Mouse (Mus musculus) liver, postnatal 0 days (tissue): Measurements from ENCODE around the gene Elmo1. TPM values are rescaled to one million over a fixed set of nuclear protein-coding genes. Genes with fewer than 3 reads are reported as not detected.

Source experiments
- ATAC-seq: fragments of 200-750 bp; cut with Nextera tagmentation; 2 replicates; pipeline ENCODE4 v1.8.0; 2017; ENCODE audit warnings: mild to moderate bottlenecking, moderate library complexity
- DNase-seq: peaks from one replicate; pipeline ENCODE4 v3.0.0-alpha.2; 2016
- H3K27ac ChIP-seq: fragments of 300-500 bp; sonication (generic); 2 replicates; pipeline ENCODE4 v1.5.1; 2014; ENCODE audit warnings: antibody characterized with exemption, moderate library complexity, mild to moderate bottlenecking, low read depth
- H3K27me3 ChIP-seq: fragments of 300-500 bp; sonication (generic); 2 replicates; pipeline ENCODE4 v1.6.1; 2014; ENCODE audit warnings: low read length, control low read depth, mixed read lengths; ENCODE audit not compliant: insufficient read depth
- H3K36me3 ChIP-seq: fragments of 300-500 bp; sonication (generic); replicated peaks from 2 replicates; pipeline ENCODE4 v1.6.1; 2014; ENCODE audit warnings: mild to moderate bottlenecking, control low read depth, low read length, moderate library complexity, mixed read lengths; ENCODE audit not compliant: insufficient read depth
- H3K4me1 ChIP-seq: fragments of 300-500 bp; sonication (generic); 2 replicates; pipeline ENCODE4 v1.6.1; 2014; ENCODE audit warnings: antibody characterized with exemption, mild to moderate bottlenecking, control low read depth; ENCODE audit not compliant: insufficient read depth
- H3K4me2 ChIP-seq: fragments of 300-500 bp; sonication (generic); 2 replicates; pipeline ENCODE4 v1.6.1; 2014; ENCODE audit warnings: low read depth, mild to moderate bottlenecking, low read length, moderate library complexity, mixed read lengths
- H3K4me3 ChIP-seq: fragments of 300-500 bp; sonication (generic); 2 replicates; pipeline ENCODE4 v1.5.1; 2014; ENCODE audit warnings: low read depth, low read length
- H3K9ac ChIP-seq: fragments of 300-500 bp; sonication (generic); replicated peaks from 2 replicates; pipeline ENCODE4 v1.6.1; 2014; ENCODE audit warnings: mild to moderate bottlenecking, moderate library complexity
- H3K9me3 ChIP-seq: fragments of 300-500 bp; sonication (generic); 2 replicates; pipeline ENCODE4 v1.6.1; 2016; ENCODE audit warnings: mild to moderate bottlenecking, control low read depth, low read length, mixed read lengths
- CTCF ChIP-seq: sonication (generic); IDR thresholded peaks from 2 replicates; pipeline ENCODE4 v1.5.1; 2016; ENCODE audit warnings: antibody characterized with exemption, low read depth
- EP300 ChIP-seq: IDR thresholded peaks from 2 replicates; pipeline ENCODE4 v1.6.1; 2016; ENCODE audit warnings: antibody characterized with exemption, low read depth, mild to moderate bottlenecking
- WGBS: fragments of 180-500 bp; shearing (Covaris S2); extraction: QIAGEN DNeasy Blood & Tissue Kit; methylation state at CpG from one replicate; pipeline ENCODE4 v1.1.7; 2014; ENCODE audit not compliant: insufficient replicate concordance; 5-methylcytosine and 5-hydroxymethylcytosine counted together
- polyA plus RNA-seq: library from polyadenylated mRNA; unstranded; fragments of >200 nt; fragmentation: Nextera tagmentation; extraction: Ambion mirVana; gene quantifications from 2 replicates; pipeline ENCODE4 v1.2.1, GENCODE M21; 2015

Elmo1 gene
- polyA plus RNA-seq, 1 experiment from 2014 or later = 3.1 TPM

- H3K4me1 ChIP-seq = peaks cover 17% of the 10 kb centered on the region
- no peak for TF ChIP-seq CTCF
- no peak for TF ChIP-seq EP300
- no peaks in the 10 kb centered on the region for H3K27me3 ChIP-seq
- WGBS = 22% methylated on average over 10 of the region's 10 CpGs
- H3K36me3 ChIP-seq = no peaks in the 10 kb centered on the region
- H3K27ac ChIP-seq = peak overlapping the region; percentile 62
- DNase-seq (no peak), ATAC-seq (peak; percentile 72)
- H3K9ac ChIP-seq = no peak overlapping the region
- no peaks in the 10 kb centered on the region for H3K9me3 ChIP-seq
- H3K4me2 ChIP-seq = 0 out of 2 replicates have a peak overlapping the region, but pooled peaks have one; percentile 13
- H3K4me3 ChIP-seq = no peak overlapping the region
Observed at GRCm38 (mm10) chr13:20173987-20174654, 83.7 kb downstream of the Elmo1 start.

- no peak for ATAC-seq
Observed at GRCm38 (mm10) chr13:20174655-20175280, 84.4 kb downstream of the Elmo1 start.

GRCm38 (mm10) chr13:20180738-20181137 lies 90.3 kb downstream of the Elmo1 start:
- 43% methylated on average over 5 of the region's 5 CpGs for WGBS
- peak overlapping the region; percentile 69 for H3K27ac ChIP-seq
- H3K4me1 ChIP-seq = peaks cover 38% of the 10 kb centered on the region
- H3K36me3 ChIP-seq = no peaks in the 10 kb centered on the region
- H3K4me2 ChIP-seq = peak overlapping the region; percentile 22; the same call in 1 of the 2 replicates
- H3K9ac ChIP-seq = no peak overlapping the region
- H3K27me3 ChIP-seq = no peaks in the 10 kb centered on the region
- no peak overlapping the region for H3K4me3 ChIP-seq
- ATAC-seq = 0 out of 2 replicates have a peak, but pooled peaks have one; percentile 9
- no peaks in the 10 kb centered on the region for H3K9me3 ChIP-seq
- no peak for TF ChIP-seq EP300
- TF ChIP-seq CTCF = no peak
- DNase-seq = no peak

More at GRCm38 (mm10) chr13:20174655-20175280, 84.4 kb downstream of the Elmo1 start:
- no peaks in the 10 kb centered on the region for H3K27me3 ChIP-seq
- H3K9me3 ChIP-seq = no peaks in the 10 kb centered on the region
- H3K4me1 ChIP-seq = peaks cover 17% of the 10 kb centered on the region
- H3K36me3 ChIP-seq = no peaks in the 10 kb centered on the region
- H3K9ac ChIP-seq = no peak overlapping the region
- H3K27ac ChIP-seq = peak overlapping the region; percentile 62; the same call in 1 of the 2 replicates
- 51% methylated on average over 3 of the region's 3 CpGs for WGBS
- TF ChIP-seq CTCF (no peak), EP300 (no peak)
- no peak overlapping the region for H3K4me2 ChIP-seq
- H3K4me3 ChIP-seq = no peak overlapping the region
- no peak for DNase-seq

GRCm38 (mm10) chr13:20181321-20181720 lies 90.9 kb downstream of the Elmo1 start:
- 37% methylated on average over 4 of the region's 4 CpGs for WGBS
- H3K9me3 ChIP-seq = no peaks in the 10 kb centered on the region
- H3K36me3 ChIP-seq = no peaks in the 10 kb centered on the region
- no peaks in the 10 kb centered on the region for H3K27me3 ChIP-seq
- no peak overlapping the region for H3K9ac ChIP-seq
- ATAC-seq (no peak), DNase-seq (no peak)
- no peak overlapping the region for H3K4me3 ChIP-seq
- TF ChIP-seq CTCF (no peak), EP300 (no peak)
- peaks cover 39% of the 10 kb centered on the region for H3K4me1 ChIP-seq
- H3K27ac ChIP-seq = no peak overlapping the region
- H3K4me2 ChIP-seq = peak overlapping the region; percentile 22; the same call in 1 of the 2 replicates

GRCm38 (mm10) chr13:20182239-20182825 lies 91.9 kb downstream of the Elmo1 start:
- TF ChIP-seq EP300 (no peak), CTCF (no peak)
- ATAC-seq (no peak), DNase-seq (no peak)
- Histone ChIP-seq H3K4me1 (peaks cover 44% of the 10 kb centered on the region), H3K9me3 (no peaks in the 10 kb centered on the region), H3K9ac (no peak overlapping the region), H3K4me2 (no peak overlapping the region), H3K4me3 (no peak overlapping the region), H3K27ac (no peak overlapping the region), H3K27me3 (no peaks in the 10 kb centered on the region), H3K36me3 (no peaks in the 10 kb centered on the region)
- WGBS = 79% methylated on average over 6 of the region's 6 CpGs

DNA sequence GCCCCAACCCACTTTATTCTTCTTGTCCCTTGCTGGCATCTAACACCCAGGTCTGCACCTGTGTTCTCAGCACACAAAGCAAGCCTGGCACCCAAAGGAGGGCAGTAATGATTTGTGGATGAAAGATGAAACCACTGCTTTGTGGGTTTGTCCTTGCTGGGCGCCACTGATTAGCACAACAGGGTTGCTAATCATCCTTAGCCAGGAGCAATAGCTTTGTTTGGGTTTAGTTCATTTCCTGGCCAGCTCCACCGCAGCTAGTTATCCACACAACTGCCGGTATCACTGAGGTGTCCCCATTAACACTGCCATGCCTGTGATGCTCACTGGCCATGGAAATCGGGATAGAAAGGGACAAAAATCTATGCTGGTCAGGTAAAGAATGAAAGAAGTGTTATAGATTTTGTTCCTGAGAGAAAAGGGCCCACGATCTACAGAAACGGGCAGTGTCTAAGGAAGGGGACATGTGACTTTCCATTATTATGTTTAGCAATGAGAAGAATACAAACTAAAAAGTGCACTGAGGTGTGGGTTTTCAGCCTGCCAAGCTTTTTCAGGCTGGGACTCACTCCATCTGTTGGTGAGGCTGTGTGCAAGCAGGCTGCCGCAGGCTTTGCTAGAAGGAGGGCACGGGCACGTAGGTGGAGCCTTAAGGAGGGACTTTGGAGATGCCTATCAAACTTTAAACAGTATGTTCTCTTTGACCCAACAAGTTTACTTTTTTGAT lies 93.3 kb downstream of the Elmo1 start:
- ATAC-seq (peak; percentile 44), DNase-seq (no peak)
- H3K9me3 ChIP-seq = no peaks in the 10 kb centered on the region
- H3K4me3 ChIP-seq = no peak overlapping the region
- peak; percentile 41; the same call in 1 of the 2 replicates for TF ChIP-seq EP300
- peak; percentile 54 for TF ChIP-seq CTCF
- no peak overlapping the region for H3K9ac ChIP-seq
- H3K36me3 ChIP-seq = no peaks in the 10 kb centered on the region
- H3K27ac ChIP-seq = peak overlapping the region; percentile 64; the same call in 1 of the 2 replicates
- peak overlapping the region; percentile 69 for H3K4me2 ChIP-seq
- H3K27me3 ChIP-seq = no peaks in the 10 kb centered on the region
- peaks cover 54% of the 10 kb centered on the region for H3K4me1 ChIP-seq
- 20% methylated on average over 9 of the region's 9 CpGs for WGBS
